Mouse (Mus musculus) forebrain, embryonic 15.5 days (tissue): Measurements from ENCODE around the gene Comp. TPM values are rescaled to one million over a fixed set of nuclear protein-coding genes. Genes with fewer than 3 reads are reported as not detected.
A peak's percentile ranks its signal among the peaks of the same experiment; 100 is the strongest.

Experiments used
- ATAC-seq: fragments of 200-750 bp; cut with Nextera tagmentation; replicated peaks from 2 replicates; pipeline ENCODE4 v1.8.0; 2017; ENCODE audit warnings: mild to moderate bottlenecking, moderate TSS enrichment, moderate library complexity
- H3K27ac ChIP-seq: fragments of 300-500 bp; sonication (generic); replicated peaks from 2 replicates; pipeline ENCODE4 v1.5.1; 2015; ENCODE audit warnings: mild to moderate bottlenecking, inconsistent platforms
- H3K27me3 ChIP-seq: fragments of 300-500 bp; sonication (generic); 2 replicates; pipeline ENCODE4 v1.6.1; 2015; ENCODE audit warnings: inconsistent platforms
- H3K36me3 ChIP-seq: fragments of 300-500 bp; sonication (generic); 2 replicates; pipeline ENCODE4 v1.6.1; 2015; ENCODE audit warnings: mild to moderate bottlenecking, inconsistent platforms
- H3K4me1 ChIP-seq: fragments of 300-500 bp; sonication (generic); 2 replicates; pipeline ENCODE4 v1.6.1; 2015; ENCODE audit warnings: inconsistent platforms
- H3K4me2 ChIP-seq: fragments of 300-500 bp; sonication (generic); replicated peaks from 2 replicates; pipeline ENCODE4 v1.6.1; 2015; ENCODE audit warnings: mild to moderate bottlenecking, inconsistent platforms
- H3K4me3 ChIP-seq: fragments of 300-500 bp; sonication (generic); 2 replicates; pipeline ENCODE4 v1.5.1; 2015; ENCODE audit warnings: mild to moderate bottlenecking, inconsistent platforms
- H3K9ac ChIP-seq: fragments of 300-500 bp; sonication (generic); replicated peaks from 2 replicates; pipeline ENCODE4 v1.6.1; 2015; ENCODE audit warnings: mild to moderate bottlenecking, inconsistent platforms
- H3K9me3 ChIP-seq: fragments of 300-500 bp; sonication (generic); 2 replicates; pipeline ENCODE4 v1.6.1; 2016; ENCODE audit warnings: inconsistent platforms
- WGBS: fragments of 180-500 bp; shearing (Covaris S2); methylation state at CpG from one replicate; pipeline ENCODE4 v1.1.7; 2015; ENCODE audit warnings: mixed read lengths; 5-methylcytosine and 5-hydroxymethylcytosine counted together
- polyA plus RNA-seq: library from polyadenylated mRNA; unstranded; fragments of >200 nt; fragmentation: Nextera tagmentation; extraction: Ambion mirVana; gene quantifications from 2 replicates; pipeline ENCODE4 v1.2.1, GENCODE M21; 2015

Gene Comp
- polyA plus RNA-seq, 1 experiment from 2014 or later, result 0.14 TPM

DNA sequence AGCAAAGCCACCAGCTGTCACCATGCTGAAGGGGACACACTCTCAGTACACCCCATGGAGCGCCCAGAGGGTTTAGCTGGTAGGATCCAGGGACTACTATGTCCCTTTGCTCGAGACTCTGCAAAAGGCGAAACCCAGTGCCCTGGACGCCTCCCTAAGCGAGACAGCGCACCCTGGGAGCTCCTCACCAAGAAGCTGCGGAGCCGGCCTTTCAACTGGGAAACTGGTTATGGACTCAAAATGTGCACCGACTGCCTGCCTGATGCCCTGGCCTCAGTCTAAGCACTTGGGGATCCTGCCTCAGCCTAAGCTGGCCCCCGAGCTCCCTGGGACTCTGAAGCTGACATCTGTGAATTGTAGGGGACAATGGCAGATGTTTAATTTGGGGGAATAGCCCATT lies 35.7 kb downstream of the Comp start:
- 81% methylated on average over 10 of the region's 10 CpGs for WGBS
- H3K4me2 ChIP-seq, result no peak overlapping the region
- no peaks in the 10 kb centered on the region for H3K9me3 ChIP-seq
- H3K9ac ChIP-seq, result no peak overlapping the region
- no peak overlapping the region for H3K4me3 ChIP-seq
- no peaks in the 10 kb centered on the region for H3K27me3 ChIP-seq
- peaks cover 16% of the 10 kb centered on the region for H3K4me1 ChIP-seq
- no peak for ATAC-seq
- H3K36me3 ChIP-seq, result peaks cover 5% of the 10 kb centered on the region; the same call in 1 of the 2 replicates
- peak overlapping the region; percentile 31; the same call in 1 of the 2 replicates for H3K27ac ChIP-seq

GRCm38 (mm10) chr8:70409455-70409871 lies 36.1 kb downstream of the Comp start:
- no peak for ATAC-seq
- 63% methylated on average over 9 of the region's 9 CpGs for whole genome bisulfite sequencing
- Histone ChIP-seq H3K9me3 (no peaks in the 10 kb centered on the region), H3K36me3 (peaks cover 2% of the 10 kb centered on the region; the same call in 1 of the 2 replicates), H3K9ac (no peak overlapping the region), H3K27ac (no peak overlapping the region), H3K4me3 (no peak overlapping the region), H3K4me2 (no peak overlapping the region), H3K27me3 (no peaks in the 10 kb centered on the region), H3K4me1 (peaks cover 16% of the 10 kb centered on the region)

- no peak for ATAC-seq
- no peak overlapping the region for H3K27ac ChIP-seq
- no peaks in the 10 kb centered on the region; the same call in 1 of the 2 replicates for H3K36me3 ChIP-seq
- WGBS, result 92% methylated on average over 5 of the region's 5 CpGs
- H3K9ac ChIP-seq, result no peak overlapping the region
- H3K4me2 ChIP-seq, result no peak overlapping the region
- no peaks in the 10 kb centered on the region for H3K9me3 ChIP-seq
- H3K4me3 ChIP-seq, result no peak overlapping the region
- H3K27me3 ChIP-seq, result no peaks in the 10 kb centered on the region
- peaks cover 16% of the 10 kb centered on the region for H3K4me1 ChIP-seq
Measured at GRCm38 (mm10) chr8:70410281-70410680, 36.9 kb downstream of the Comp start.

DNA sequence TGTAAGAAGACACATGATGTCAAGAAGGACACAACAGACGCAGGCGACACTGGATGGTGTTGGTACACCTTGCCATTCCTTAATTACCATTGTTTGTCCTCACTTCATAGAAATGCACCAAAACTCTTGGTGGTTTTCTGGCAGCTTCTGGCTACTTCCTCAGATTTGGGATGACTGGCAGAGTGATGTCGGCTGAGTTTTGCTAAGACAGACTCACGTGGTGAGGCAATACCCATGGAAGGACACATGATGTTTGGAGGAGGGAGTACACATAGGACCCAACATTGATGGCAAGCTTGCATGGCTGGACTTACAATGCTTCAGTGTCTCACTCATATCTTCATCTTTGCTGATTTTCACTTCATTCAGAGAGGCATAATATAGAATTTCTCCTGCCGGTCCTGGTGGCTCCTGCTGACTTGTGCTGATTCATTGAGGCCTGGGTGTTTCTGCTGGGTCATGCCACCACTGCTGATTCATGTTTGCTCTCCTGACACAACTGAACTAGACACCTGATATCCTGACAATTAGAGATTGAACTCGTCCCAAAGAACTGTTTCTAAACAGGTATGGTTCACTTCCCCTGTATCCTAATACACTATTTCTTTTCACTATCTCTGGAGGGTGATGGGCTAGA lies 41.1 kb downstream of the Comp start:
- no peak overlapping the region for H3K4me2 ChIP-seq
- H3K9me3 ChIP-seq, result no peaks in the 10 kb centered on the region
- H3K4me1 ChIP-seq, result peaks cover 27% of the 10 kb centered on the region
- H3K9ac ChIP-seq, result no peak overlapping the region
- whole genome bisulfite sequencing, result 91% methylated on average over 6 of the region's 6 CpGs
- H3K27ac ChIP-seq, result no peak overlapping the region
- no peaks in the 10 kb centered on the region; the same call in 1 of the 2 replicates for H3K36me3 ChIP-seq
- ATAC-seq, result no peak
- no peaks in the 10 kb centered on the region for H3K27me3 ChIP-seq
- H3K4me3 ChIP-seq, result no peak overlapping the region

DNA sequence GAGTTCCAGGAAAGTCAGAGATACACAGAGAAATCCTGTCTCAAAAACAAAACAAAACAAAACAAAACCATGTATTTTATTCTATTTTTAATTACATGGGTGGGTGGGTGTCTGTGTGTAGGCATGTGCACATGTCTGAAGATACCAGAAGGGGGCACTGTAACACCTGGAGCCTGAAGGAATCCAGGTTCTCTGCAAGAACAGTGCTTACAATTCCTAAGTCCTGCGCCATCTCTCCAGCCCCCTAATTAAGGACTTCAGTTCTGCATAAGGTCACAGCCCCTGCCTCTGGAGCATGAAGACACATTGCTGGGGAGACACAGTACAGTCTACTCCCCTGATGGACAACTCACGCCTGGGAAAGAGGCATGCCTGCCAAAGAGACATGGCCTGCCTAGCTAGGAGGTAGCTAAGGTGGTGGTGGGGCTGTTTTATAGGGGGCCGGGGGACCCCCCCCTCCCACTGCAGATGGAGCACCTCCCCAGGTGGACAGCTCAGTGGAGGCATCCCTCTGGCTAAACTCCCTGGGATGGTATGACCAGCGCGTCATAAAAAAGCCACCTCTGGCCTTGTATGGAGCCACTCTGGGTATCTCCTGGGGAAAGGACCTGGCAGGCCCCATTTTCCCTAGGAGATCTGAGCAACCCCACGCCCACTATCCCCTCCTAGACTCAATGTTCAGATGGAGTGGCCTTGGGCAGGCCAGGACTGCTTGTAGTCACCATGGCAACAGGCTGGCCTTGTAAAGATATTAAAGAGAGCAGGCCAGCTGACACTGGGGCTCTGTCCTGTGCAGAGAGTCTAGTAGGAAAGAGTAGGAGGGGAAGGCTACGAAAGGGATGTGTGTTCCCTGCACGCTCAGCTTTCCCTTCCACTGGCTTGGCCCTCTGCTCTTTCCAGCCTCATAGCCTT lies 42.4 kb downstream of the Comp start:
- no peak overlapping the region for H3K4me2 ChIP-seq
- ATAC-seq, result peak; percentile 59; the same call in 1 of the 2 replicates
- no peaks in the 10 kb centered on the region for H3K27me3 ChIP-seq
- H3K27ac ChIP-seq, result no peak overlapping the region
- H3K9me3 ChIP-seq, result no peaks in the 10 kb centered on the region
- H3K9ac ChIP-seq, result no peak overlapping the region
- no peak overlapping the region for H3K4me3 ChIP-seq
- peaks cover 26% of the 10 kb centered on the region for H3K4me1 ChIP-seq
- WGBS, result 51% methylated on average over 8 of the region's 8 CpGs
- no peaks in the 10 kb centered on the region; the same call in 1 of the 2 replicates for H3K36me3 ChIP-seq

- Histone ChIP-seq H3K27ac (no peak overlapping the region), H3K27me3 (no peaks in the 10 kb centered on the region), H3K4me3 (no peak overlapping the region), H3K36me3 (no peaks in the 10 kb centered on the region; the same call in 1 of the 2 replicates), H3K9me3 (no peaks in the 10 kb centered on the region), H3K4me1 (peaks cover 26% of the 10 kb centered on the region), H3K9ac (no peak overlapping the region), H3K4me2 (no peak overlapping the region)
- ATAC-seq, result no peak
- WGBS, result 32% methylated on average over 6 of the region's 6 CpGs
Measured at GRCm38 (mm10) chr8:70416941-70417340, 43.6 kb downstream of the Comp start.

GRCm38 (mm10) chr8:70417914-70418313 lies 44.6 kb downstream of the Comp start:
- ATAC-seq, result no peak
- Histone ChIP-seq H3K36me3 (no peaks in the 10 kb centered on the region; the same call in 1 of the 2 replicates), H3K9me3 (no peaks in the 10 kb centered on the region), H3K27me3 (no peaks in the 10 kb centered on the region), H3K4me3 (no peak overlapping the region), H3K9ac (no peak overlapping the region), H3K27ac (no peak overlapping the region), H3K4me1 (peaks cover 26% of the 10 kb centered on the region), H3K4me2 (no peak overlapping the region)
- 48% methylated on average over 10 of the region's 10 CpGs for WGBS

- Histone ChIP-seq H3K9ac (no peak overlapping the region), H3K27ac (no peak overlapping the region), H3K36me3 (no peaks in the 10 kb centered on the region), H3K9me3 (no peaks in the 10 kb centered on the region), H3K4me1 (peaks cover 26% of the 10 kb centered on the region), H3K27me3 (no peaks in the 10 kb centered on the region), H3K4me2 (no peak overlapping the region), H3K4me3 (no peak overlapping the region)
- ATAC-seq, result peak; percentile 30
- 40% methylated on average over 14 of the region's 14 CpGs for WGBS
Measured at GRCm38 (mm10) chr8:70418954-70419353, 45.6 kb downstream of the Comp start.

GRCm38 (mm10) chr8:70419879-70420643 lies 46.7 kb downstream of the Comp start:
- H3K27me3 ChIP-seq, result no peaks in the 10 kb centered on the region
- no peaks in the 10 kb centered on the region for H3K9me3 ChIP-seq
- no peak overlapping the region for H3K4me2 ChIP-seq
- no peak overlapping the region for H3K9ac ChIP-seq
- H3K4me1 ChIP-seq, result peaks cover 26% of the 10 kb centered on the region
- no peak overlapping the region for H3K27ac ChIP-seq
- no peaks in the 10 kb centered on the region for H3K36me3 ChIP-seq
- 84% methylated on average over 11 of the region's 11 CpGs for WGBS
- no peak overlapping the region for H3K4me3 ChIP-seq
- ATAC-seq, result no peak

DNA sequence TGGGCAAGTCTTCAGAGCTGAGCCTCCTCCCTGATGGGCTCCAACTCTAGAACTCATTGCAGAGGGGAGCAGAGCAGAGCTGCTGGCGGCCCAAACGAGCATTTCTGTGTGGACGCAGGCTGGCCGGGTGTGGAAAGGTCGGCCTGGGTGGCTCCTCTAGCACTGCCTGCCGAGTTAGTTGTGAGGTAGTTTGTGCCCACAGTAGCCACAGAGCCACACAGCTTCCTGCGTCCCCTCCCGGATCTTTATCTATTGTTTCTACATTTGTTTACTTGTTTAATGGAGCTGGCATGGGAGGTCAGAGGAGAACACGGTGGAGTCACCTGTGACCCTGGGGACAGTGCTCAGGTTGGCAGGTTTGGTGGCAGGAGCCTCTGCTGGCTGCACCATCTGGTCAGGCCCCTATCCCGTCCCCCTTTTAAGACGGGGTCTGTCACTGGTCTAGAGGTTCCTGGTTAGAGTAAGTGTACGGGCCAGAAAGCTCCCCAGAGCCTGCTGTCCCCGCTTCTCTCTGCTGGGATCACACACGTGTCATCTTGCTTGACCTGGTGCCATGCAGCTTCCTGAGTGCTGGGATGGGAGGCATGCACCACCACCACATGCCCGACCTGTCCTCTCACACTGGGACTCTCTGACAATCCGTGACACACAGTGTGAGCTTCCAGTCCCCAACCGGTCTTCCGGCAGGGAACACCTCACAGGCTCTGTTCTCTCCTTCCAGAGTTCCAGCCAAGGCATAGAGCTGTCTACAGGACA lies 48.2 kb downstream of the Comp start:
- no peak for ATAC-seq
- 86% methylated on average over 18 of the region's 18 CpGs for WGBS
- Histone ChIP-seq H3K9ac (no peak overlapping the region), H3K27me3 (no peaks in the 10 kb centered on the region), H3K27ac (no peak overlapping the region), H3K4me2 (no peak overlapping the region), H3K4me3 (no peak overlapping the region), H3K9me3 (no peaks in the 10 kb centered on the region), H3K4me1 (peaks cover 17% of the 10 kb centered on the region), H3K36me3 (no peaks in the 10 kb centered on the region)

DNA sequence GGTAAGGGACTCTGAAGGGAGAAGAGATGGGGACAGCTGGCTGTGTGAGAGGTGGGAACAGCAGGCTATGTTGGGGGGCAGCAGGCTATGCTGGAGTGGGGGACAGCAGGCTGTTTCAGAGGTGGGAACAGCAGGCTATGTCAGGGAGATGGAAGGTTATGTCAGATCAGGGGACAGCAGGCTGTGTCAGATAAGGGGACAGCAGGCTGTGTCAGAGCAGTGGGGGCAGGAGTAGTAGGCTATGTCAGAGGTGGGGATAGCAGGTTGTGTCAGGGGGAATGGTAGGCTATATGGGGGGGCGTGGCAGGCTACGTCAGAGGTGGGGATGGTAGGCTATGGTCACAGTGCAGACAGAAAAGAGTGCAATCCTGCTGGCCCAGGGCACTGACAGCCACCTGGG lies 49.4 kb downstream of the Comp start:
- Histone ChIP-seq H3K4me1 (peaks cover 10% of the 10 kb centered on the region), H3K27me3 (no peaks in the 10 kb centered on the region), H3K9ac (no peak overlapping the region), H3K4me3 (no peak overlapping the region), H3K27ac (no peak overlapping the region), H3K36me3 (no peaks in the 10 kb centered on the region), H3K4me2 (no peak overlapping the region), H3K9me3 (no peaks in the 10 kb centered on the region)
- WGBS, result 86% methylated on average over 2 of the region's 2 CpGs
- ATAC-seq, result no peak
